Mouse (Mus musculus): Measurements from ENCODE around the gene Gm8122. TPM values are rescaled to one million over a fixed set of nuclear protein-coding genes. Genes with fewer than 3 reads are reported as not detected.
"Not testable (repeated sequence)": the region's sequence is repeated elsewhere in the genome, so short reads cannot be mapped to it uniquely, and the experiment has no call there.

Gm8122 gene
- not detected in 2 replicates for polyA plus RNA-seq (2012; ENCODE audit: insufficient read depth, low replicate concordance)

GRCm38 (mm10) chr14:43235204-43235603 lies at the start of gene Gm8122:
Gene Gm8122, minus strand, starts transcription at chr14:43235304.
- not testable (repeated sequence) for H3K9me3 ChIP-seq, H3K4me1 ChIP-seq

GRCm38 (mm10) chr14:43278681-43279080 lies 43.6 kb upstream of the Gm8122 start:
- not testable (repeated sequence) for H3K36me3 ChIP-seq (replicated peaks; ENCODE audit: low read length); H3K9me3 ChIP-seq; H3K27me3 ChIP-seq (replicated peaks); H3K4me1 ChIP-seq; H3K4me3 ChIP-seq (replicated peaks)

More at GRCm38 (mm10) chr14:43235204-43235603, at the start of gene Gm8122:
- H3K4me3 ChIP-seq (replicated peaks); H3K36me3 ChIP-seq (replicated peaks; ENCODE audit: low read length); H3K27me3 ChIP-seq (replicated peaks): not testable (repeated sequence)

GRCm38 (mm10) chr14:43278146-43278545 lies 43.0 kb upstream of the Gm8122 start:
- not testable (repeated sequence) for H3K4me1 ChIP-seq; H3K36me3 ChIP-seq (replicated peaks; ENCODE audit: low read length); H3K4me3 ChIP-seq (replicated peaks); H3K27me3 ChIP-seq (replicated peaks); H3K9me3 ChIP-seq

GRCm38 (mm10) chr14:43277468-43277867 lies 42.4 kb upstream of the Gm8122 start:
- not testable (repeated sequence) for H3K9me3 ChIP-seq; H3K27me3 ChIP-seq (replicated peaks); H3K36me3 ChIP-seq (replicated peaks; ENCODE audit: low read length); H3K4me3 ChIP-seq (replicated peaks); H3K4me1 ChIP-seq

- H3K36me3 ChIP-seq (replicated peaks; ENCODE audit: low read length); H3K27me3 ChIP-seq (replicated peaks); H3K9me3 ChIP-seq; H3K4me1 ChIP-seq; H3K4me3 ChIP-seq (replicated peaks): not testable (repeated sequence)
Measured at GRCm38 (mm10) chr14:43275752-43276151, 40.6 kb upstream of the Gm8122 start.

- H3K4me1 ChIP-seq; H3K36me3 ChIP-seq (replicated peaks; ENCODE audit: low read length); H3K27me3 ChIP-seq (replicated peaks); H3K4me3 ChIP-seq (replicated peaks); H3K9me3 ChIP-seq: not testable (repeated sequence)
Measured at GRCm38 (mm10) chr14:43274986-43275511, 39.9 kb upstream of the Gm8122 start, which contains the start of gene Gm9732. Gene Gm9732, plus strand, starts transcription at chr14:43275036.

- H3K9me3 ChIP-seq; H3K27me3 ChIP-seq (replicated peaks); H3K36me3 ChIP-seq (replicated peaks; ENCODE audit: low read length); H3K4me3 ChIP-seq (replicated peaks); H3K4me1 ChIP-seq: not testable (repeated sequence)
Measured at GRCm38 (mm10) chr14:43273161-43273560, 38.1 kb upstream of the Gm8122 start.

GRCm38 (mm10) chr14:43269211-43269610 lies 34.1 kb upstream of the Gm8122 start:
- H3K4me1 ChIP-seq; H3K36me3 ChIP-seq (replicated peaks; ENCODE audit: low read length); H3K4me3 ChIP-seq (replicated peaks); H3K27me3 ChIP-seq (replicated peaks); H3K9me3 ChIP-seq: not testable (repeated sequence)

GRCm38 (mm10) chr14:43268521-43269084 lies 33.5 kb upstream of the Gm8122 start:
- H3K27me3 ChIP-seq (replicated peaks); H3K36me3 ChIP-seq (replicated peaks; ENCODE audit: low read length); H3K4me1 ChIP-seq; H3K4me3 ChIP-seq (replicated peaks); H3K9me3 ChIP-seq: not testable (repeated sequence)

GRCm38 (mm10) chr14:43263421-43263820 lies 28.3 kb upstream of the Gm8122 start:
- H3K27me3 ChIP-seq (replicated peaks); H3K36me3 ChIP-seq (replicated peaks; ENCODE audit: low read length); H3K9me3 ChIP-seq; H3K4me1 ChIP-seq; H3K4me3 ChIP-seq (replicated peaks): not testable (repeated sequence)

- H3K27me3 ChIP-seq (replicated peaks); H3K36me3 ChIP-seq (replicated peaks; ENCODE audit: low read length); H3K4me1 ChIP-seq; H3K4me3 ChIP-seq (replicated peaks); H3K9me3 ChIP-seq: not testable (repeated sequence)
Measured at GRCm38 (mm10) chr14:43258349-43258748, 23.2 kb upstream of the Gm8122 start, which contains the start of gene Gm8126. Gene Gm8126, plus strand, starts transcription at chr14:43258649.

GRCm38 (mm10) chr14:43256511-43256910 lies 21.4 kb upstream of the Gm8122 start:
- not testable (repeated sequence) for H3K27me3 ChIP-seq (replicated peaks); H3K4me1 ChIP-seq; H3K4me3 ChIP-seq (replicated peaks); H3K36me3 ChIP-seq (replicated peaks; ENCODE audit: low read length); H3K9me3 ChIP-seq

- H3K4me1 ChIP-seq; H3K36me3 ChIP-seq (replicated peaks; ENCODE audit: low read length); H3K4me3 ChIP-seq (replicated peaks); H3K27me3 ChIP-seq (replicated peaks); H3K9me3 ChIP-seq: not testable (repeated sequence)
Measured at GRCm38 (mm10) chr14:43250549-43251253, 15.6 kb upstream of the Gm8122 start.

GRCm38 (mm10) chr14:43249611-43250170 lies 14.6 kb upstream of the Gm8122 start:
- H3K4me1 ChIP-seq; H3K36me3 ChIP-seq (replicated peaks; ENCODE audit: low read length); H3K4me3 ChIP-seq (replicated peaks); H3K27me3 ChIP-seq (replicated peaks); H3K9me3 ChIP-seq: not testable (repeated sequence)

- H3K27me3 ChIP-seq (replicated peaks); H3K4me3 ChIP-seq (replicated peaks); H3K4me1 ChIP-seq; H3K36me3 ChIP-seq (replicated peaks; ENCODE audit: low read length); H3K9me3 ChIP-seq: not testable (repeated sequence)
Measured at GRCm38 (mm10) chr14:43237769-43238168, 2.7 kb upstream of the Gm8122 start.

All from megakaryocyte, embryonic 14.5 days (primary cell).